Mouse (Mus musculus): ENCODE measurements around the gene Mrps18a.

DNA sequence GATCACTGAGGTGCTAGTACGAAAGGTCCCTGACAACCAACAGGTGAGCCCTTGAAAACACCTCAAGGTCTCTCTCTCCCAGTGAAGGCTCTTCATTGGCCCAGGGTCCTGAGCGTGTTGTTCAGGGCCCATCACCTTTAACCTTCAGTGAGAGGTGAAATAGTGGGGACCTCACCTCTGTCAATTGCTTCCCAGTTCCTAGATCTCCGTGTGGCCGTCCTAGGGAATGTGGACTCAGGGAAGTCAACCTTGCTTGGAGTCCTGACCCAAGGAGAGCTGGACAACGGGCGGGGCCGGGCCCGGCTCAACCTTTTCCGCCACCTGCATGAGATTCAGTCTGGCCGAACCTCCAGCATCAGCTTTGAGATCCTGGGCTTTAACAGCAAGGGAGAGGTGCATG is 54.0 kb downstream of the Mrps18a start:
- TF ChIP-seq POLR2A (IDR thresholded peaks at IDR 0.05; ENCODE audit: insufficient read depth, low read length): no peak
- no peak for TF ChIP-seq CTCF (IDR thresholded peaks at IDR 0.05; ENCODE audit: low read depth, low read length)
- TF ChIP-seq EP300 (IDR thresholded peaks at IDR 0.05; ENCODE audit: insufficient read depth, low read depth, low read length): no peak
